Mouse (Mus musculus) ES-E14 (cell line): ENCODE measurements around the gene Acbd3.

Source experiments
- CHD2 ChIP-seq: IDR thresholded peaks from 2 replicates; pipeline ENCODE4 v1.6.1; 2014; ENCODE audit warnings: mild to moderate bottlenecking, low read depth, low read length, inconsistent platforms
- HCFC1 ChIP-seq: IDR thresholded peaks from 2 replicates; pipeline ENCODE4 v1.6.1; 2012; ENCODE audit warnings: low read length, inconsistent platforms, borderline replicate concordance; ENCODE audit not compliant: insufficient read depth
- MAFK ChIP-seq: IDR thresholded peaks from 2 replicates; pipeline ENCODE4 v1.6.1; 2014; ENCODE audit warnings: mild to moderate bottlenecking, low read depth, low read length, inconsistent platforms; ENCODE audit not compliant: insufficient read depth
- ZC3H11A ChIP-seq: IDR thresholded peaks from 2 replicates; pipeline ENCODE4 v1.6.1; 2012; ENCODE audit warnings: low read depth, mild to moderate bottlenecking, inconsistent platforms, low read length, borderline replicate concordance
- ZNF384 ChIP-seq: IDR thresholded peaks from 2 replicates; pipeline ENCODE4 v1.6.1; 2012; ENCODE audit warnings: low read depth, low read length, inconsistent platforms

GRCm38 (mm10) chr1:180778941-180779340 is 53.1 kb downstream of the Acbd3 start:
- no peak for TF ChIP-seq ZNF384
- no peak for TF ChIP-seq CHD2
- TF ChIP-seq HCFC1, result no peak
- TF ChIP-seq MAFK, result no peak
- TF ChIP-seq ZC3H11A, result no peak
